Mouse (Mus musculus) lung, embryonic 14.5 days (tissue): ENCODE results near the gene Dab1. TPM values are rescaled to one million over a fixed set of nuclear protein-coding genes. Genes with fewer than 3 reads are reported as not detected.

ENCODE experiments used
- ATAC-seq: fragments of 200-750 bp; cut with Nextera tagmentation; 2 replicates; pipeline ENCODE4 v1.8.0; 2017; ENCODE audit warnings: mild to moderate bottlenecking, moderate TSS enrichment, moderate library complexity; ENCODE audit not compliant: insufficient read depth
- DNase-seq: peaks from one replicate; pipeline ENCODE4 v3.0.0-alpha.2; 2015
- H3K27ac ChIP-seq: fragments of 300-500 bp; sonication (generic); 2 replicates; pipeline ENCODE4 v1.5.1; 2014; ENCODE audit warnings: low read depth, mild to moderate bottlenecking, moderate library complexity
- H3K27me3 ChIP-seq: fragments of 300-500 bp; sonication (generic); 2 replicates; pipeline ENCODE4 v1.6.1; 2014; ENCODE audit warnings: low read length, control low read depth; ENCODE audit not compliant: insufficient read depth
- H3K36me3 ChIP-seq: fragments of 300-500 bp; sonication (generic); 2 replicates; pipeline ENCODE4 v1.6.1; 2014; ENCODE audit warnings: control low read depth; ENCODE audit not compliant: insufficient read depth
- H3K4me1 ChIP-seq: fragments of 300-500 bp; sonication (generic); 2 replicates; pipeline ENCODE4 v1.6.1; 2014; ENCODE audit warnings: antibody characterized with exemption, control low read depth; ENCODE audit not compliant: insufficient read depth
- H3K4me2 ChIP-seq: fragments of 300-500 bp; sonication (generic); 2 replicates; pipeline ENCODE4 v1.6.1; 2014; ENCODE audit warnings: mild to moderate bottlenecking
- H3K4me3 ChIP-seq: fragments of 300-500 bp; sonication (generic); 2 replicates; pipeline ENCODE4 v1.5.1; 2014; ENCODE audit warnings: low read depth, low read length
- H3K9ac ChIP-seq: fragments of 300-500 bp; sonication (generic); 2 replicates; pipeline ENCODE4 v1.6.1; 2014
- H3K9me3 ChIP-seq: fragments of 300-500 bp; sonication (generic); 2 replicates; pipeline ENCODE4 v1.6.1; 2016; ENCODE audit warnings: low read depth, low read length, control low read depth
- CTCF ChIP-seq: IDR thresholded peaks from 2 replicates; pipeline ENCODE4 v1.5.1; 2016; ENCODE audit warnings: antibody characterized with exemption, low read depth
- WGBS: fragments of 180-500 bp; shearing (Covaris S2); extraction: QIAGEN DNeasy Blood & Tissue Kit; methylation state at CpG from one replicate; pipeline ENCODE4 v1.1.7; 2014; 5-methylcytosine and 5-hydroxymethylcytosine counted together
- polyA plus RNA-seq: library from polyadenylated mRNA; unstranded; fragments of >200 nt; fragmentation: Nextera tagmentation; extraction: Ambion mirVana; gene quantifications from 2 replicates; pipeline ENCODE4 v1.2.1, GENCODE M21; 2014

Gene Dab1
- polyA plus RNA-seq, 1 experiment from 2014 or later, result 4.4 TPM

DNA sequence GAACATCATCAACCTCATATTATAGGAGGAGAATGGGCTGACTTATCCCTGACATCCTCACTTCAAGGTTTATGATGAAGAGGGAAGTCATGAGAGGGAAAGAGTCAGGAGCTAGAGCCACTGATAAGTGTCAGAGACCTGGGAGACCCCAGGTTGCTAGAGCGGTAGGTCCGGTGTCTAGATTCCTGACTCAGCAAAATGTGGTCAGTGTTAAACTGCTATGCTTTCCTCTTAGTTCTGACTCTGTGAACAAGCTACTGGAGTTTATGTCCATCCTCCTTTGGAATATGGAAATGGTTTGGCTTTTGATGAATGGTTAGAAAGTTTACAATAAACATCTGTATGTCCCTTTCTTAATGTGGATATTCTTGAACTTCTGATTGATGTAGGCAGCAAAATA is 985.1 kb downstream of the Dab1 start:
- no peaks in the 10 kb centered on the region for H3K27me3 ChIP-seq
- no peaks in the 10 kb centered on the region for H3K9me3 ChIP-seq
- ATAC-seq (no peak), DNase-seq (no peak)
- H3K27ac ChIP-seq, result no peak overlapping the region
- no peak for TF ChIP-seq CTCF
- no peak overlapping the region for H3K9ac ChIP-seq
- peaks cover 11% of the 10 kb centered on the region; the same call in 1 of the 2 replicates for H3K4me1 ChIP-seq
- WGBS, result 62% methylated on average over 2 of the region's 2 CpGs
- no peak overlapping the region for H3K4me3 ChIP-seq
- no peak overlapping the region for H3K4me2 ChIP-seq
- H3K36me3 ChIP-seq, result no peaks in the 10 kb centered on the region

- no peak for DNase-seq
- no peak for TF ChIP-seq CTCF
- H3K27me3 ChIP-seq, result no peaks in the 10 kb centered on the region
- WGBS, result 47% methylated on average over 8 of the region's 8 CpGs
- H3K36me3 ChIP-seq, result no peaks in the 10 kb centered on the region
- no peaks in the 10 kb centered on the region for H3K9me3 ChIP-seq
- H3K27ac ChIP-seq, result no peak overlapping the region
- H3K4me3 ChIP-seq, result no peak overlapping the region
- no peak overlapping the region for H3K9ac ChIP-seq
- no peak for ATAC-seq
- peaks cover 11% of the 10 kb centered on the region; the same call in 1 of the 2 replicates for H3K4me1 ChIP-seq
- H3K4me2 ChIP-seq, result no peak overlapping the region
Observed at GRCm38 (mm10) chr4:104606881-104607280, 987.7 kb downstream of the Dab1 start.

DNA sequence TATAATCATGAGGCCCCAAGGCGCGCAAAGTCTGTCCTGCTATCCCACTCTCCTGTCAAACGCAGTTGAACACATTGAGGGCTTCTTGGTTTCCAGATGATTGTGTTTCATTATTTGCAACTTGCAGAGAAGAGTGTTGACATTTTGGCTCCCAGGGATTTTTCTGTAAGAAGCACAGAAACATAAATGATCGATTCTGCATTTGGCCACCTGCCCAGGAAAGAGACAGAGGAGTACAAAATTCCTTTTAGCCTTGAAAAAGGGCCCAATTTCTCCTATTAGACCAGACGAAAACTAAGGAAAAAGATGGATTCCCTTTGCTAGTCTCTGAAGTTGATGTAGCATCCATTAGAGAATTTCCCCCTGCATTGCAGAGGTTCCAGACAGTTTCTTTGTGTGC is 988.5 kb downstream of the Dab1 start:
- WGBS, result 30% methylated on average over 5 of the region's 5 CpGs
- H3K4me3 ChIP-seq, result no peak overlapping the region
- H3K27ac ChIP-seq, result no peak overlapping the region
- DNase-seq, result peak; percentile 75
- no peaks in the 10 kb centered on the region for H3K36me3 ChIP-seq
- H3K4me1 ChIP-seq, result peaks cover 11% of the 10 kb centered on the region; the same call in 1 of the 2 replicates
- no peaks in the 10 kb centered on the region for H3K9me3 ChIP-seq
- no peak overlapping the region for H3K9ac ChIP-seq
- ATAC-seq, result no peak
- no peak for TF ChIP-seq CTCF
- H3K27me3 ChIP-seq, result no peaks in the 10 kb centered on the region
- H3K4me2 ChIP-seq, result no peak overlapping the region

DNA sequence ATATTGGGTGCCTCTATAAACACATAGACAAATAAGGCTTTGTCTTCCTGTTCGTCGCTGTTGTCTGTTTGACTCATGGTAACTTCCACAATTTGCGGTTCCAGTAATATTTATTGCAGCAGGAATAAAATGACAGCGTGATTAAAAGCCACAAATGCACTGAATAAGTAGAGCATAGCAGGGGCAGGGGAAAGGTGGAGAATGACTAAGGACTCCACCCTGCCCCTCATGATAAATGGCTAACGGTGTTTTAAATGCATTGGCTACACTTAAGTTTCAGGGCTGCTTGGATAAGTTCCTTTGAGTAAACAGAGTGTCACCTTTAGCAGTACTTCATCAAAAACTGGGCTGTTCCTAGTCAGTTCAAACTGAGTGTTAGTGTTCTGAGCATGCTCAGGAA is 1000.3 kb downstream of the Dab1 start:
- WGBS, result 35% methylated on average over 5 of the region's 5 CpGs
- H3K27me3 ChIP-seq, result no peaks in the 10 kb centered on the region
- H3K36me3 ChIP-seq, result no peaks in the 10 kb centered on the region
- no peak overlapping the region for H3K27ac ChIP-seq
- H3K9ac ChIP-seq, result no peak overlapping the region
- no peaks in the 10 kb centered on the region for H3K9me3 ChIP-seq
- no peak overlapping the region for H3K4me2 ChIP-seq
- H3K4me3 ChIP-seq, result no peak overlapping the region
- no peak for ATAC-seq
- no peak for TF ChIP-seq CTCF
- no peak for DNase-seq
- no peaks in the 10 kb centered on the region for H3K4me1 ChIP-seq

GRCm38 (mm10) chr4:104625316-104625715 is 1006.2 kb downstream of the Dab1 start:
- Histone ChIP-seq H3K9me3 (no peaks in the 10 kb centered on the region), H3K27ac (no peak overlapping the region), H3K27me3 (no peaks in the 10 kb centered on the region), H3K9ac (no peak overlapping the region), H3K4me2 (no peak overlapping the region), H3K4me3 (no peak overlapping the region), H3K4me1 (no peaks in the 10 kb centered on the region), H3K36me3 (no peaks in the 10 kb centered on the region)
- no peak for DNase-seq
- no peak for ATAC-seq
- WGBS, result 79% methylated on average over 8 of the region's 8 CpGs
- TF ChIP-seq CTCF, result no peak

DNA sequence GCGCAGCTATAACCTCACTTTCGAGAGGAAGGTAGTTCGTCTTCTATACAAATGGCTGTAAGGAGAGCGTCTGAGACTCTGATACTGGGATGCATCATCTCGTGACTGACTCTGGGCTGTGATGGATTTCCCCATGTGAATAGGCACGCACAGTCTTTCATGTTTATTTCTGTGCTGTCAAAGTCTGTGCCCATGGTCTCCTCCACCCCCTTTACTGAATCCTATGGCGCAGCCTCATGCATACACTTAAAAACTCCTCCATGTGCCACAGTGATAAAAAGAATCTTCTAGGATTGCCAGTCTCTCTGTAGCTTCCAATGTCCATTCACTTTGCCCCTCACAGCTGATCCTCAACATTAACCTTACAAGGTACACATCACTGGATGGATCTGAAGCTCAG is 1009.5 kb downstream of the Dab1 start:
- ATAC-seq, result no peak
- 79% methylated on average over 7 of the region's 7 CpGs for WGBS
- no peak overlapping the region for H3K4me2 ChIP-seq

GRCm38 (mm10) chr4:104637016-104637415 is 1017.9 kb downstream of the Dab1 start:
- no peak overlapping the region for H3K4me3 ChIP-seq
- H3K9me3 ChIP-seq, result no peaks in the 10 kb centered on the region
- DNase-seq (no peak), ATAC-seq (no peak)
- H3K4me1 ChIP-seq, result no peaks in the 10 kb centered on the region
- no peaks in the 10 kb centered on the region for H3K27me3 ChIP-seq
- WGBS, result 74% methylated on average over 4 of the region's 4 CpGs
- H3K27ac ChIP-seq, result no peak overlapping the region
- TF ChIP-seq CTCF, result no peak
- H3K4me2 ChIP-seq, result no peak overlapping the region
- no peak overlapping the region for H3K9ac ChIP-seq
- H3K36me3 ChIP-seq, result no peaks in the 10 kb centered on the region

More for the DNA sequence above, 1009.5 kb downstream of the Dab1 start:
- no peak overlapping the region for H3K27ac ChIP-seq
- no peak for DNase-seq
- no peaks in the 10 kb centered on the region for H3K9me3 ChIP-seq
- no peak overlapping the region for H3K4me3 ChIP-seq
- no peaks in the 10 kb centered on the region for H3K36me3 ChIP-seq
- no peaks in the 10 kb centered on the region for H3K4me1 ChIP-seq
- H3K27me3 ChIP-seq, result no peaks in the 10 kb centered on the region
- no peak for TF ChIP-seq CTCF
- H3K9ac ChIP-seq, result no peak overlapping the region

GRCm38 (mm10) chr4:104640617-104641016 is 1021.5 kb downstream of the Dab1 start:
- H3K4me2 ChIP-seq, result no peak overlapping the region
- no peaks in the 10 kb centered on the region for H3K9me3 ChIP-seq
- TF ChIP-seq CTCF, result no peak
- no peaks in the 10 kb centered on the region for H3K36me3 ChIP-seq
- no peaks in the 10 kb centered on the region for H3K27me3 ChIP-seq
- no peaks in the 10 kb centered on the region for H3K4me1 ChIP-seq
- WGBS, result 80% methylated on average over 5 of the region's 5 CpGs
- H3K9ac ChIP-seq, result no peak overlapping the region
- H3K27ac ChIP-seq, result no peak overlapping the region
- ATAC-seq, result no peak
- no peak overlapping the region for H3K4me3 ChIP-seq
- DNase-seq, result no peak
